Mouse (Mus musculus) liver, embryonic 11.5 days (tissue): Measurements from ENCODE around the gene Atp6v0d1. TPM values are rescaled to one million over a fixed set of nuclear protein-coding genes. Genes with fewer than 3 reads are reported as not detected.
A peak's percentile ranks its signal among the peaks of the same experiment; 100 is the strongest.

Experiments used
- ATAC-seq: fragments of 200-750 bp; cut with Nextera tagmentation; replicated peaks from 2 replicates; pipeline ENCODE4 v1.8.0; 2017; ENCODE audit warnings: moderate number of reproducible peaks, mild to moderate bottlenecking, moderate TSS enrichment, moderate library complexity; ENCODE audit not compliant: low FRiP score
- DNase-seq: peaks from one replicate; pipeline ENCODE4 v3.0.0-alpha.2; 2017; ENCODE audit warnings: low spot score
- H3K27ac ChIP-seq: fragments of 300-500 bp; sonication (generic); 2 replicates; pipeline ENCODE4 v1.5.1; 2014; ENCODE audit warnings: mild to moderate bottlenecking, low read depth, low read length, control low read depth
- H3K27me3 ChIP-seq: fragments of 300-500 bp; sonication (generic); replicated peaks from 2 replicates; pipeline ENCODE4 v1.6.1; 2014; ENCODE audit warnings: low read length, mixed read lengths; ENCODE audit not compliant: control insufficient read depth, insufficient read depth
- H3K36me3 ChIP-seq: fragments of 300-500 bp; sonication (generic); 2 replicates; pipeline ENCODE4 v1.6.1; 2014; ENCODE audit warnings: mild to moderate bottlenecking, low read length, moderate library complexity, mixed read lengths; ENCODE audit not compliant: control insufficient read depth, insufficient read depth
- H3K4me1 ChIP-seq: fragments of 300-500 bp; sonication (generic); replicated peaks from 2 replicates; pipeline ENCODE4 v1.6.1; 2014; ENCODE audit warnings: low read length, mixed read lengths; ENCODE audit not compliant: control insufficient read depth, insufficient read depth
- H3K4me2 ChIP-seq: fragments of 300-500 bp; sonication (generic); 2 replicates; pipeline ENCODE4 v1.6.1; 2014; ENCODE audit warnings: mild to moderate bottlenecking, control low read depth, moderate library complexity
- H3K4me3 ChIP-seq: fragments of 300-500 bp; sonication (generic); 2 replicates; pipeline ENCODE4 v1.5.1; 2014; ENCODE audit warnings: low read depth, low read length, control low read depth
- H3K9ac ChIP-seq: fragments of 300-500 bp; sonication (generic); 2 replicates; pipeline ENCODE4 v1.6.1; 2014; ENCODE audit warnings: low read depth, low read length, control low read depth
- H3K9me3 ChIP-seq: fragments of 300-500 bp; sonication (generic); 2 replicates; pipeline ENCODE4 v1.6.1; 2016; ENCODE audit warnings: low read length, inconsistent platforms, mixed read lengths; ENCODE audit not compliant: control insufficient read depth
- WGBS: fragments of 180-500 bp; shearing (Covaris S2); extraction: QIAGEN DNeasy Blood & Tissue Kit; methylation state at CpG from one replicate; pipeline ENCODE4 v1.1.7; 2014; 5-methylcytosine and 5-hydroxymethylcytosine counted together
- polyA plus RNA-seq: library from polyadenylated mRNA; unstranded; fragments of >200 nt; fragmentation: Nextera tagmentation; extraction: Ambion mirVana; gene quantifications from 2 replicates; pipeline ENCODE4 v1.2.1, GENCODE M21; 2014

Gene Atp6v0d1
- 74.2 and 76.3 TPM in 2 replicates for polyA plus RNA-seq

- Histone ChIP-seq H3K36me3 (no peaks in the 10 kb centered on the region), H3K9ac (peak within 1 kb of the TSS; percentile 87), H3K4me2 (peak within 1 kb of the TSS; percentile 90), H3K27ac (peak within 1 kb of the TSS; percentile 46), H3K27me3 (peaks cover 2% of the 10 kb centered on the region; the same call in 1 of the 2 replicates), H3K4me1 (peaks cover 8% of the 10 kb centered on the region), H3K4me3 (peak within 1 kb of the TSS; percentile 95), H3K9me3 (no peaks in the 10 kb centered on the region)
- WGBS, result 3% methylated on average over 53 of the region's 53 CpGs
- peak; percentile 96 for DNase-seq
- peak; percentile 99 for ATAC-seq
Observed at GRCm38 (mm10) chr8:105565952-105566702, at the start of gene Atp6v0d1. TSS of gene Atp6v0d1 (minus strand) at chr8:105566047.

- Histone ChIP-seq H3K4me1 (peaks cover 43% of the 10 kb centered on the region), H3K36me3 (peaks cover 29% of the 10 kb centered on the region), H3K4me3 (peak overlapping the region; percentile 55), H3K9me3 (no peaks in the 10 kb centered on the region), H3K27ac (no peak overlapping the region), H3K4me2 (peak overlapping the region; percentile 93), H3K9ac (peak overlapping the region; percentile 48), H3K27me3 (peaks cover 7% of the 10 kb centered on the region; the same call in 1 of the 2 replicates)
- peak; percentile 16; the same call in 1 of the 2 replicates for ATAC-seq
- 11% methylated on average over 50 of the region's 50 CpGs for WGBS
- peak; percentile 68 for DNase-seq
Observed at GRCm38 (mm10) chr8:105613830-105614511, 48.1 kb upstream of the Atp6v0d1 start.

- Histone ChIP-seq H3K27me3 (peaks cover 7% of the 10 kb centered on the region; the same call in 1 of the 2 replicates), H3K4me2 (peak overlapping the region; percentile 93), H3K27ac (no peak overlapping the region), H3K9me3 (no peaks in the 10 kb centered on the region), H3K4me1 (peaks cover 49% of the 10 kb centered on the region), H3K9ac (no peak overlapping the region), H3K36me3 (peaks cover 21% of the 10 kb centered on the region), H3K4me3 (peak overlapping the region; percentile 39)
- no peak for ATAC-seq
- peak; percentile 46 for DNase-seq
- WGBS, result 8% methylated on average over 20 of the region's 20 CpGs
Observed at GRCm38 (mm10) chr8:105613037-105613436, 47.2 kb upstream of the Atp6v0d1 start.

GRCm38 (mm10) chr8:105611836-105612235 is 46.0 kb upstream of the Atp6v0d1 start:
- Histone ChIP-seq H3K27me3 (peaks cover 7% of the 10 kb centered on the region; the same call in 1 of the 2 replicates), H3K4me1 (peaks cover 60% of the 10 kb centered on the region), H3K36me3 (peaks cover 10% of the 10 kb centered on the region), H3K9me3 (no peaks in the 10 kb centered on the region), H3K9ac (no peak overlapping the region), H3K4me2 (no peak overlapping the region; the same call in 1 of the 2 replicates), H3K4me3 (no peak overlapping the region), H3K27ac (no peak overlapping the region)
- DNase-seq, result no peak
- 81% methylated on average over 9 of the region's 9 CpGs for WGBS
- ATAC-seq, result no peak

GRCm38 (mm10) chr8:105609771-105610170 is 43.9 kb upstream of the Atp6v0d1 start:
- Histone ChIP-seq H3K9ac (peak overlapping the region; percentile 27; the same call in 1 of the 2 replicates), H3K27ac (peak overlapping the region; percentile 60), H3K36me3 (no peaks in the 10 kb centered on the region), H3K4me1 (peaks cover 66% of the 10 kb centered on the region), H3K27me3 (peaks cover 7% of the 10 kb centered on the region; the same call in 1 of the 2 replicates), H3K4me2 (peak overlapping the region; percentile 33), H3K9me3 (no peaks in the 10 kb centered on the region), H3K4me3 (peak overlapping the region; percentile 10; the same call in 1 of the 2 replicates)
- ATAC-seq, result no peak
- DNase-seq, result no peak
- WGBS, result 37% methylated on average over 4 of the region's 4 CpGs

- peak overlapping the region; percentile 10 for H3K4me3 ChIP-seq
- H3K27ac ChIP-seq, result peak overlapping the region; percentile 60
- H3K9me3 ChIP-seq, result no peaks in the 10 kb centered on the region
- H3K27me3 ChIP-seq, result peaks cover 7% of the 10 kb centered on the region; the same call in 1 of the 2 replicates
- WGBS, result 22% methylated on average over 2 of the region's 2 CpGs
- H3K36me3 ChIP-seq, result no peaks in the 10 kb centered on the region
- H3K9ac ChIP-seq, result no peak overlapping the region
- ATAC-seq (peak; percentile 68), DNase-seq (peak; percentile 37)
- H3K4me1 ChIP-seq, result peaks cover 65% of the 10 kb centered on the region
- peak overlapping the region; percentile 33 for H3K4me2 ChIP-seq
Observed at GRCm38 (mm10) chr8:105609355-105609754, 43.5 kb upstream of the Atp6v0d1 start.

GRCm38 (mm10) chr8:105607684-105608083 is 41.8 kb upstream of the Atp6v0d1 start:
- Histone ChIP-seq H3K27me3 (peaks cover 5% of the 10 kb centered on the region; the same call in 1 of the 2 replicates), H3K36me3 (no peaks in the 10 kb centered on the region), H3K27ac (peak overlapping the region; percentile 23; the same call in 1 of the 2 replicates), H3K4me2 (peak overlapping the region; percentile 97), H3K9me3 (no peaks in the 10 kb centered on the region), H3K9ac (0 out of 2 replicates have a peak overlapping the region, but pooled peaks have one; percentile 6), H3K4me1 (peaks cover 56% of the 10 kb centered on the region), H3K4me3 (peak overlapping the region; percentile 63; the same call in 1 of the 2 replicates)
- peak; percentile 43 for DNase-seq
- no peak for ATAC-seq
- 13% methylated on average over 4 of the region's 4 CpGs for WGBS

GRCm38 (mm10) chr8:105607062-105607461 is 41.2 kb upstream of the Atp6v0d1 start:
- Histone ChIP-seq H3K27ac (peak overlapping the region; percentile 69), H3K4me1 (peaks cover 50% of the 10 kb centered on the region), H3K4me3 (peak overlapping the region; percentile 63), H3K36me3 (no peaks in the 10 kb centered on the region), H3K27me3 (no peaks in the 10 kb centered on the region), H3K4me2 (peak overlapping the region; percentile 97), H3K9me3 (no peaks in the 10 kb centered on the region), H3K9ac (peak overlapping the region; percentile 74)
- 9% methylated on average over 10 of the region's 10 CpGs for WGBS
- no peak for DNase-seq
- ATAC-seq, result no peak
